Mouse (Mus musculus) layer of hippocampus, adult 18-20 months (tissue): ENCODE measurements at regions not wholly inside any gene's neighbourhood (a gene's known extent, or its start where the extent isn't known, plus 50 kb on each side); places are given as distances from the start of the nearest gene placed in this dataset.

Source experiments
- DNase-seq, 2 experiments: peaks; one replicate each; pipeline ENCODE4 v3.0.0; 2022; ENCODE audit warnings: low spot score in 2 of 2

DNA sequence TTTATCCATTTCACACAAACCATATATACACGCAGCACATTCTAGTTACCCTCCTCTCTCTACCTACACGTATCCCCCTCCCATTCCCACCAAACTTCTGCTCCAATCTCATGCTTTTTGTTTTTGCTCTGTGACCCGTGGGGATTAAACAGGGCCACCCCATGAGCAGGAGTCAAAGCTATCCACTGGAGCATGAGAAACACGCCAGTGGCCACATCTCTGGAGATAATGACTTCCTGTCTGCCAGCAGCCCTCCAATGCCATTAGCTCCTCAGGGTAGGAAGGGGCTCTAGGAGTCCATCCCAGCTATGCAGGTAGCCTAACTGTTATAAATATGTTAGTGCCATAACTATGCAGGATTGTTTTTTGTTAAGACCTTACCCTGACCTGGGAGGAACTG is 141.9 kb upstream of the Grb10 start:
- DNase-seq: no peak

- DNase-seq: no peak
These were observed 133.9 kb upstream of the Grb10 start for GRCm38 (mm10) chr11:12172429-12172828.

DNA sequence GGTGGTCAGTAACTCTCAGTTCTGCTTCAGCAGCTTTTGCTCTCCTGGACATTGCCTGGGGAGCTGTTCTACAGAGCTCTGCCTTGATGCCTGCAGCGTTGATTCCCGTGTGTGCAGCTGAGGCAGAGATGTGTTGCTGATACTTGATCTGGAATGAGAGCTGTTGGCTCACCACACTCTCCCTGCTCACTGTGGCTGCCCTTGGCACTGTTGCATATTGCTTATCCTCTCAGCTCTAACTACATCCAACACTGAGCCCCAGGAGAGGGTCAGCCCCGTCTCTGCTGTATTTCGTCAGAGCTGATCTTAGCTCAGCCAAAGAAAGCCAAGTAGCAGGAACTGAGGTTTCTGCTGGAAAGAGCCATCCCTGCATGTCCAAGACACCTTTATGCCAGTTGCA is 132.8 kb upstream of the Grb10 start:
- no peak for DNase-seq

DNA sequence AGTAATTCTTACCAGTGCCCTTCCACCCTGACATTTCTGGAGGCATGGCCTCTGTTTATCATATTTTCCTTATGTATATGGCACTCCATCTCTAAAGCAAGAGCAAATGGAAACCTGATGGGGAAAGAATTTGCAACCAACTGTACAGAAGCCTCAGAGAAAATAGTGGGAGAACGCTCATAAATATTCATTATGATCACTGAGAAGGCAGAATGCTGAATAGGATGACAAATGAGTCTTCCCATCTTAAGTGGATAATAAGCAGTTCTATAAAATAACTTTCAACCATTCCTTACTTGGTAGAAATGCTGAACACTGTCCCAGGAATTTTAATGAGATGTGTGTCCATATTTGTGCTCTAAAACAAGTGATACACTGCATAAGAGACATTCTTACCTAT is 129.9 kb upstream of the Grb10 start:
- peak in 1 of 2 experiments; percentile 10 for DNase-seq
